Mouse (Mus musculus): ENCODE data around the gene Gdf9.
"Not testable (repeated sequence)": the region's sequence is repeated elsewhere in the genome, so short reads cannot be mapped to it uniquely, and the experiment has no call there.

DNA sequence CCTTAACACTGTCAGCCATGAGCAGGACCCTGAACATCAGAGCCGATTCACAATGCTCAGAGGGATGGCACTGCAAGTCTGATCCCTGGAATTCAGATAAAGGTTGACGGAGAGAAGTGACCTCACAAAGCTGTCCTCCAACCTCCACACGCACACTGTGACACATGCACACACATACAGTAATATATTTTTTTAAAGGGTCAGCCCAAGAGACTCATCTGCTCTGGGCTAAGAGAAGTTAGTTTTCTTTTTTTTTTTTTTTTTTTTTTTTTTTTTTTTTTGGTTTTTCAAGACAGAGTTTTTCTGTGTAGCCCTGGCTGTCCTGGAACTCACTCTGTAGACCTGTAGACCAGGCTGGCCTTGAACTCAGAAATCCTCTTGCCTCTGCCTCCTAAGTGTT lies 3.9 kb upstream of the Gdf9 start:
- not testable (repeated sequence) for TF ChIP-seq CTCF (IDR thresholded peaks at IDR 0.05; ENCODE audit: borderline replicate concordance, insufficient read depth, low read length); POLR2A (IDR thresholded peaks at IDR 0.05; ENCODE audit: low read depth, low read length)

Data from embryonic fibroblast, embryonic 13.5 days (primary cell).